Mouse (Mus musculus): ENCODE results near the gene Bckdhb.
A peak's percentile ranks its signal among the peaks of the same experiment; 100 is the strongest.
"Not testable (repeated sequence)": the region's sequence is repeated elsewhere in the genome, so short reads cannot be mapped to it uniquely, and the experiment has no call there.

Bckdhb gene

DNA sequence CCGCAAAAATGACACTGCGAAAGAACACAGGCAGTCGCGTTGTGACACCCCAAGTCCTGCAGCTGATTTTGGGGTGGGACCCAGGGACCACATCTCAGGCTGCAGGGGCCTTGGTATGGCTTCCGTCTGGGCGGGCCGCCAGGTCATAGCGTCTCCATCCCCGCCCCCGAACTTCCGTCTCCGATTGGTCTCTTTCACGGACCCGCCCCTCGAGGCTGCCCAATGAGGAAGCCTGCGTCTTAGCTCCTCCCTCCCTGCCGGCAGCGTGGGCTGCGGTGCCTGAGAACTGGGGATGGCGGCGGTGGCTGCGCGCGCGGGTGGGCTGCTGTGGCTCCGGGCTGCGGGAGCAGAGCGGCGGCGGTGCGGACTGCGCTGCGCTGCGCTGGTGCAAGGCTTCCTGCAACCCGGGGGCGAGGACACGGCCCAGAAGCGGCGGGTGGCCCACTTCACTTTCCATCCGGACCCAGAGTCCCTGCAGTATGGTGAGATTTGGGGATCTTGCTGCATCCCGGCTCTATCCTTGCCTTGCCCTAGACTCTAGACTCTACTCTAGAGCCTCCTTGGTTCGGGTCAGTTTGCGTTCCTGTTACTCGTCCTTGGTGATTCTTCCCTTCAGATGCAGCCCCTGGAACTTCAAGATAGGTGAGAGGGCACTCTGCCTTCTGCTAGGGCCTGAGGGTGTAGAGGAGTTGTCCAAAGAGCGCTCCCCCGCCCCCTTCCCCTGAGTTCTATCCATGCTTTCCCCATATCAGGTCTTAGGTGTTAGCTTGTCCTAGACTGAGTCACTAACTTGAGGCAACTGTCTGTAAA is at the start of gene Bckdhb:
Bckdhb (plus strand) TSS at position 268 of the 810 bp plus-strand sequence.
- peak; percentile 88 for DNase-seq (ENCODE audit: low spot score)

DNA sequence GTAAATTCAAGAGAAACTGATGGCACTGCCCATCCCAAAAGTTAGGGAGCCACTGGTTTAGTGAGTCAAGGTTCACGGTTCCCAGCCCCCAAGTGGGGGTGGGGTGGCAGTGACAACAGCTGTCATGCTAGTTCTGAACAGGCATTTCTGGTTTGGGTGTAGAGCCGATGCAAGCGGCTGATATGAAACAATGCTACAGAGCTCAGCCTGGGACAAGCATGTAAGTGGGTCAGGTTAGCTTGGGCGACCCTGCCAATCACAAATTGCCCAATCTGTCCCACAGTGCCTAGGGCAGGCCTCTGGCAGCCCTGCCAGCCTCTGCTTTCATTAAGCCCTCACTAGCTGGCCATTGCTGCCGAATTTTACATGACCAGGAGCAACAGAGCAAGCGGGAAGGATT is 42.8 kb upstream of the Bckdhb start:
- no peak for DNase-seq (ENCODE audit: low spot score)

DNA sequence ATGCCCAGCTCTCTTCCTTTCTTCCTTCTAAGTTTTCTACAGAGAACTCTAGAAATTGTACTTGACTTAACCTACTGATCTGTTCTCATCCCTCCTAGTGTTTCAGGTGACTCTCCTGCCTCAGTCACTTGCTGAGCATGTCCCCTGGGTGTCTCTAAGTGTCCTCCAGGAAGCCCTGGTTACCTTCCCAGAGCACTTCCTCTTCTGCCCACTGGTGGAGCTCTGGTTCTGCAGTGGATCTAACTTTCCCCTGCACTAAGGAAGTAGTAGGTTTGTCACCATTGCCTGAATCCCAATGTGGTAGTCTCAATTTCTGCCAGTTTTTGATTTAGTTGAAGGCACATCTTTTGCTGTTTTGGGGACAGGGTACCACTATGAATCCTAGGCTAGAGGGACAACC is 38.8 kb upstream of the Bckdhb start:
- no peak for DNase-seq (ENCODE audit: low spot score)

DNA sequence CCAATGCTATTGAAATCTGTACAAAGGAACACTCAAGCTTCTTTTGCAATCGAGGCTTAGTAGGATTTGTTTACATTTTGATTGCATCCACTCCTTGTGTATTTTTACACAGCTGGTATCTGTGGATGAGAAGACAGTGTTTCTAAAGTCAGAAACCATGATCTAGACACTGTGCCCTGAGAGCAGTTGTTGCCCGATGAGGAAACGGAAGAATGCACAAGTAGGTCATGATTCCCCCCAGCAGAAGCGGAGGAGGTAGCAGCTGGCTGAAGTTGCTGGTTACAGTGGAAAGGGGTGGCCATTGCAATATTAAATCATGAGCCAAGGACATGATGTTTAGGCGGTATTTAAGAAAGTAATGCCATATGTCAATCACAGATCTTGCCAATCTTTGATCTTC is 36.7 kb upstream of the Bckdhb start:
- DNase-seq (ENCODE audit: low spot score) = no peak

- DNase-seq (ENCODE audit: low spot score) = no peak
Measured at GRCm38 (mm10) chr9:83893073-83893472, 31.9 kb upstream of the Bckdhb start.

DNA sequence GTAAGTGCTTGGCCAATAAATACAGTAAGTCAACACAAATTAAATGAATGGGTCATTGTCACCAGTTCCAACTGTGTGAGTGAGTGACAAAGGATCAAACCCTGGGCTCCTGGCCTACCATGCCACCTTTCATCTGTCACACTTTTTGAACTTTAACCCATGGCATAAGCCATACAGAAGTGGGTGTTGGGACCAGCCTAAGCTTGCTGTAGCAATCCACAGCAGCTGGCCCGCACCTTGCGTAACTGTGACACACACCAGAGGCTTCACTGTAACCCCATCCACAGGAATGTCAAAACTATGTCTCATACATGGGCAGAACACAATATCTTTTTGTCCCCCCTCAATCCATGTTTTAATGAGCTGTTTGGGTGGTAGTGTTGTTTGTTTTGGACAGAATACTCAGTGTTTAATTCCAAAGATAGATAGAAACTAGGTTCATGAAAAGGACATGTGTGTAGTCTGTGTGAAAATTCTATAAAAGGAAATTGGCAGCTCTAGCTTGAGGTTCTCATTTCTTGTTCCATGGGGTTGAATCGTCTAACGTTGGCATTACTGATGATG is 31.1 kb upstream of the Bckdhb start:
- no peak for DNase-seq (ENCODE audit: low spot score)

- DNase-seq (ENCODE audit: low spot score) = no peak
Measured at GRCm38 (mm10) chr9:83902086-83902485, 22.9 kb upstream of the Bckdhb start.

DNA sequence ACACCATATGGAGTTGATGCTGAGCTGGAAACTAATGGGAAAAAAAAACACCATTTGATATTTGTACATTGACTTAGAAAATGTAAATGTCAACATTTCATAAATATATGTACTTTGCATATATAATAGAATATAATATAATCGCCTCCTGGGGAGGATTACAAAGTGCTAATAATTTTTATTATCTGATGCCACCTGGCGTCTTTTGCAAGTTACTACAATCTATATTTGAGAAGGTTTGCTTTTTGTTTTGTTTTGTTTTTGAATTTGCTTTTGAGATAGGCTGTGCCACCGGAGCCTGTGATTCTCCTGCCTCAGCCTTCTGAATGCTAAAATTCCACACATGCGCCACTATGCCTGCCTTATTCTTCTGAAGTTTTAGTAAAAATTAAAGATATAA is 19.1 kb upstream of the Bckdhb start:
- peak; percentile 29 for DNase-seq (ENCODE audit: low spot score)

DNA sequence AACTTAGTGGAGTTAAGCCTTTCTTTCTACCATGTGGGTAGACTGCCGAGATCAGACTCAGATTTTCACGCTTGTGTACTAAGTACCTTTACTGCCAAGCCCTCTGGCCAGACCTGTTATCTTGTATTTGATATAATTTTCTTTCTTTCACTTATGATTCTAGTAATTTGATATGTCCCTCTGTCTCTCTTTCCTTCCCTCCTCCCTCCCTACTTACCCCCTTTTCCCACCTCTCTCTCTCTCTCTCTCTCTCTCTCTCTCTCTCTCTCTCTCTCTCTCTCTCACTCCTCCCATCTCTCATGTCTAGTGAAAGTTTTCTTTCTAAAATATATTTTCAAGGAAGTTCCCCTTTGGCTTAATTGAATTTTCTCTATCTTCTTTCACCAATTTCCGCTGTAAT is 17.9 kb upstream of the Bckdhb start:
- no peak for DNase-seq (ENCODE audit: low spot score)

- DNase-seq (ENCODE audit: low spot score) = no peak
Measured at GRCm38 (mm10) chr9:83909836-83910235, 15.1 kb upstream of the Bckdhb start.

DNA sequence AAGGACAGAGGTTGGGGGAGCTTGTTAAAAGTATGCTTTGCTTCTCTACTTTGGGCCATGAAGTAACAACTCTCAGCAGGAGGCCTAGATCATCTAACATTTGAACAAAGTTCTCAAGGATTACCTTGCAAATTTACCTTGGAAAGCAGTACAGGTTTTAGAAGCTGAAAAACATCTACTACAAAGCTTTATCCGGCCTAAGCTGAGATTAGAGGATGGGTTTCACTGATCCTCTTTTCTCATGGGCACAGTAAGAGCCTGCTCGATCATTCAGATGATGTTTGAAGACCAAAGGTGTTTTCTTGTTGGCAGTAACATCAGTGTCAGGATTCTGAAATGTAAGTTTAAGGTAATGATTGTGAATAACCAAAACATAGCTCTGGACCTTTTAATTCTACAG is 14.0 kb upstream of the Bckdhb start:
- no peak for DNase-seq (ENCODE audit: low spot score)

GRCm38 (mm10) chr9:83922076-83922475 is 2.9 kb upstream of the Bckdhb start:
- DNase-seq (ENCODE audit: low spot score) = no peak

DNA sequence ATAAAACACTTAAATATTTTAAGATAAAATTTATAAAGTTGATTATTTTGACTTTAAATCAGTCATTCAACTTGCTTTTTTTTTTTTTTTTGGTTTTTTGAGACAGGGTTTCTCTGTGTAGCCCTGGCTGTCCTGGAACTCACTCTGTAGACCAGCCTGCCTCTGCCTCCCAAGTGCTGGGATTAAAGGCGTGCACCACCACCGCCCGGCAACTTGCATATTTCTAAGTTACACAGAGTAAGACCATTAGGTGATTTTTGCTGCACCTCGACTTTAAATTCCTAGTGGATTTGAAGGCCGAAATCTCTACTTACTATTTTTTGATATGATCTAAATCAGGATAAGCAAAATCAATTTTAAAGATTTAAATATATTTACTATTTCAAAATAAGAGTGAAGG is 589 bp upstream of the Bckdhb start:
- DNase-seq (ENCODE audit: low spot score) = no peak

- no peak for DNase-seq (ENCODE audit: low spot score)
Measured at GRCm38 (mm10) chr9:83925688-83926041, 720 bp downstream of the Bckdhb start.

- no peak for DNase-seq (ENCODE audit: low spot score)
Measured at GRCm38 (mm10) chr9:83926302-83926701, 1.4 kb downstream of the Bckdhb start.

DNA sequence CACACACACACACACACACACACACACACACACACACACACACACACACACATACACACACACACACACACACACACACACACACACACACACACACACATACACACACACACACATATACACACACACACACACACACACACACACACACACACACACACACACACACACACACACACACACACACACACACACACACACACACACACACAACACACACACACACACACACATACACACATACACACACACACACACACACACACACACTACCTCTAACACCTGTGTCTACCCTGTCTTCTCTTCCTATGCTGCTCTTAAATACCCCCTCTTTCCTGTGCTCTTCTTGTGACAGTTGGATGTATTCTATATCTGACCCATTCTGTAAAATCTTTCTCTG is 14.6 kb downstream of the Bckdhb start:
- not testable (repeated sequence) for DNase-seq (ENCODE audit: low spot score)

GRCm38 (mm10) chr9:83940016-83940415 is 15.1 kb downstream of the Bckdhb start:
- no peak for DNase-seq (ENCODE audit: low spot score)

DNA sequence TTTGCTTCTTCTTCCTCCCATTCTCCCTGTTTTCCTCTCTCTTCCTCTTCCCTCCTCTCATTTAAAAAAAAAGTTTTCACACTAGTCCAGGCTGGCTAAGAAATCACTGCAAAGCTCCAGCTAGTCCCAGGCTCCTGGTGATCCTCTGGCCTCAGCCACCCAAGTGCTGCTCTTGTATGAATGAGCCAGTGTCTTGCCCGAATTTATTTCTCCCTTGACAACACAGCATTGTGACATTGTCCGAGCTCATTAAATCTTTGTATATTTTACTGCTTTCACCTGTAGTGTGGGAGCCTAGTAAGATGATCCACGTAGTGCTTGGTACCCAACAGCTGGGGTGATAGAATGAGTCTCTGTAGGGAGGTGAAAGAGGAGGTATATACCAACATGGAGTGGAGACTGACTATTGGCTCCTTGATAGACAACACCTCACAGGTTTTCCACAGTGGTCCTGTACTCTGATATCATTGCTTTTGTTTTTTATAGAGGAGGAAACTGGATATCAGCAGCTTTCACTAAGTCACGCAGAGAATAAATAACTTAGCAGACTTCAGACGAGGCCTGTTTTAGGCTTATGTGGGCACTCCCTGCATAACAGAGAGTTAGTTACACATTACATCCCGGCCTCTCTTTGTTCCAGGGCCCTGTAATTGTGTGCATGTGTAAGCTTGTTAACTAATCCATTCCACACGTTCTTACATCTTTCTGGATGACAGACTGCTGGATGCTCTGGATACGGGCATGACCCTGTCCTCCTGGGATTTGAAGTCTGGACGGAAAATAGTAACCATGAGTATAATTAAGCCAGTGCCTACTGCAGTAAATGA is 15.8 kb downstream of the Bckdhb start:
- DNase-seq (ENCODE audit: low spot score) = peak; percentile 11

DNA sequence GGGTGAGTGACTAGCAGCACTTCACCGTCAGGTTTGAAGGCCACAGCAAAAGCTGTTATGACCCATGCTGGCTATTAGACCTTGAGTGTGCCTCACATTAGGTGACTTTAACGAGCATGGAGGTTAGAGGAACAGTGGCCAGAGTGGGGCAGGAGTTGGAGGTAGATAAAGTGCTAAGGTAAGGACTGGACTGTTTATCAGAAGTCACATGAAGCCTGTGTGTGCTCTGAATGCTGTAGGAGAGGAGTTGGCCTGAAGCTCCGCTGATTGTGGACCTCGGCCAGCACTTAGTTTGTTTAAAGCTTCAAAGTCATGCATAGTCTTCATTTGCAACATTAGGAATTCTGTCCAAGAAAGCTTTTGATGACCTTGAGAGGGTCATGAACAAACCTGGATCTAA is 26.4 kb downstream of the Bckdhb start:
- DNase-seq (ENCODE audit: low spot score) = no peak

DNA sequence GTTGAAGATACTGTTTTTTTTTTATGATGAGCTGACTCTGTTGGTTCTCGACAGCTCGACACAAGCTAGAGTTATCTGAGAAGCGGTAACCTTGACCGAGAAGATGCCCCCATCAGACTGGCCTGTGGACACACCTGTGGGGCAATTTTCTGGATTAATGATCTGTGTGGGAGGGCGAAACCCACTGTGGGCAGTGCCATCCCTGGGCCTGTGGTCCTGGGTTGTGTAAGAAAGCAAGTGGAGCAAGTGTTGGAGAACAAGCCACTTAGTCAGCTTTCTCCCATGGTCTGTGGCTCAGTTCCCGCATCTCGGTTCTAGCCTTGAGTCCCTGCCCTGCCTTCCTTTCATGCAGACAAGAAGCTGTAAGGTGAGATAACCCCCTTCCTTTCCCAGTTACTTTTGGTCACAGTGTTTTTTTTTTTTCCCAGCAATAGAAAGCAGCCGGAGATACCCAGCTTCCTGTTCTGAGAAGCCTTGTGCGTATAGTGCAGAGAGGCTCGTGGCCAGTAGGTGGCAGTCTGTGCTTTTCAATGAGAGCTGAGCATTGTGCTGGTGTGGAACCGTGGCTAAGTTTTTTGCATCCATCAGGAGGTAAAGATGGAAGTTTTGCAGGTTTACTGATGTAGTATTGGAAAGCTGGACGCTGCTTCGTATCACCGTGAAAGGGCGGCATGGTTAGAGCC is 31.8 kb downstream of the Bckdhb start:
- peak; percentile 69 for DNase-seq (ENCODE audit: low spot score)

DNA sequence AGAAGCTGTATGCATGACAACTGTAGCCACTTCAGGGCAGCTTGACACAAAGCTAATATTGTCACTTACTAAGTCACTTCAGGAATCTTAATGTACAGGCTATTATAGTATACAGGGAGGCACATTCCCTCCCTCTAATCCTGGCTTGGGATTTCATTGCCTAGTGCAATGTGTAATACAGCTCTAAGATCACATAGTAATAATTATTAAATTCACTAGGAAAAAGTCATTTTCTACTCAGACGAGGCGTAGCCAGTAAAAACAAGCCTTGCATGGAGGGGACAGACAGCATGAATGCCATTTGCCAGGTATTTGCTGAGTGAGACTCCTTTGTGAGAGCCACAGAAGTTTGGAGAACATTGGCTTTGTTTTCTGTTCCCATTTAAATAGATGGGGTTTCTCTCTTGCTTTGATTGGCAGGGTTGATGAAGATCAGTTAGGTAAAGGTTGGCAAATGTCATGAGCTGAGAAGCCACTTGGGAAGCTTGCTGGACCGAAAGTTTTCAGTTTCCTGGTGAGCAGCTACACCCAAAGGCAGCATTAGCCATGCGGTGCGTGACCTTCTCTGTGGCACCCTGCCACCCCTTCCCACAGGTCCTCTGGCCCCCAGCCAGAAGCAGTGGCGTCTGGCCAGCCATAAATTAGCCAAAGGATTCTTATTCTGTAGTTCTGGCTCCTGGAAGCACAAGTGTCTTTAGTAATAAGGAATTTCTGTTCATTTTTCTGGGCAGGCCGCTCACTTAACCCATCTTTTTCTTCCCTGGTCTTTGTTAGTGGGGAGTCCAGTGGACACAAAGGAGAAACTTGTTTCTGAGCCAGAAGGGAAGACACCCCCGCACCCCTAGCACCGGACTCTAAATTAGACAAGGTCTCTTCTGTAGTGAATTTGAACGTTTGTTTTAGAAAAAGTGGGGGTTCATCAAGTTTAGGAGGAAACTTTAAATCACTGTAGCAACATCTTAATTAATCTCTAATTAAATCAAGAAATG is 37.4 kb downstream of the Bckdhb start:
- peak; percentile 60 for DNase-seq (ENCODE audit: low spot score)
